Mouse (Mus musculus) heart, embryonic 16.5 days (tissue): ENCODE measurements around the gene Gm45799. TPM values are rescaled to one million over a fixed set of nuclear protein-coding genes. Genes with fewer than 3 reads are reported as not detected.
A peak's percentile ranks its signal among the peaks of the same experiment; 100 is the strongest.

Source experiments
- ATAC-seq: fragments of 200-750 bp; cut with Nextera tagmentation; replicated peaks from 2 replicates; pipeline ENCODE4 v1.8.0; 2017; ENCODE audit warnings: moderate number of reproducible peaks; ENCODE audit not compliant: insufficient read depth, low FRiP score; ENCODE audit errors: extremely low read depth
- H3K27ac ChIP-seq: fragments of 300-500 bp; sonication (generic); 2 replicates; pipeline ENCODE4 v1.5.1; 2014; ENCODE audit warnings: mild to moderate bottlenecking, low read length, control low read depth, moderate library complexity
- H3K27me3 ChIP-seq: fragments of 300-500 bp; sonication (generic); 2 replicates; pipeline ENCODE4 v1.6.1; 2014; ENCODE audit warnings: low read length, mixed read lengths; ENCODE audit not compliant: control insufficient read depth, insufficient read depth
- H3K36me3 ChIP-seq: fragments of 300-500 bp; sonication (generic); 2 replicates; pipeline ENCODE4 v1.6.1; 2014; ENCODE audit not compliant: control insufficient read depth, insufficient read depth
- H3K4me1 ChIP-seq: fragments of 300-500 bp; sonication (generic); 2 replicates; pipeline ENCODE4 v1.6.1; 2014; ENCODE audit warnings: low read length, mixed read lengths; ENCODE audit not compliant: control insufficient read depth, insufficient read depth
- H3K4me2 ChIP-seq: fragments of 300-500 bp; sonication (generic); 2 replicates; pipeline ENCODE4 v1.6.1; 2014; ENCODE audit warnings: low read depth, mild to moderate bottlenecking, control low read depth, low read length
- H3K4me3 ChIP-seq: fragments of 300-500 bp; sonication (generic); 2 replicates; pipeline ENCODE4 v1.5.1; 2014; ENCODE audit warnings: mild to moderate bottlenecking, control low read depth, low read length
- H3K9ac ChIP-seq: fragments of 300-500 bp; sonication (generic); 2 replicates; pipeline ENCODE4 v1.6.1; 2014; ENCODE audit warnings: low read length, control low read depth
- H3K9me3 ChIP-seq: fragments of 300-500 bp; sonication (generic); replicated peaks from 2 replicates; pipeline ENCODE4 v1.6.1; 2016; ENCODE audit warnings: low read length; ENCODE audit not compliant: control insufficient read depth
- WGBS: fragments of 180-500 bp; shearing (Covaris S2); extraction: QIAGEN DNeasy Blood & Tissue Kit; methylation state at CpG from one replicate; pipeline ENCODE4 v1.1.7; 2014; 5-methylcytosine and 5-hydroxymethylcytosine counted together
- polyA plus RNA-seq: library from polyadenylated mRNA; unstranded; fragments of >200 nt; fragmentation: Nextera tagmentation; extraction: Ambion mirVana; gene quantifications from 2 replicates; pipeline ENCODE4 v1.2.1, GENCODE M21; 2015

Gm45799 gene
- 30.8 and 36.5 TPM in 2 replicates for polyA plus RNA-seq

DNA sequence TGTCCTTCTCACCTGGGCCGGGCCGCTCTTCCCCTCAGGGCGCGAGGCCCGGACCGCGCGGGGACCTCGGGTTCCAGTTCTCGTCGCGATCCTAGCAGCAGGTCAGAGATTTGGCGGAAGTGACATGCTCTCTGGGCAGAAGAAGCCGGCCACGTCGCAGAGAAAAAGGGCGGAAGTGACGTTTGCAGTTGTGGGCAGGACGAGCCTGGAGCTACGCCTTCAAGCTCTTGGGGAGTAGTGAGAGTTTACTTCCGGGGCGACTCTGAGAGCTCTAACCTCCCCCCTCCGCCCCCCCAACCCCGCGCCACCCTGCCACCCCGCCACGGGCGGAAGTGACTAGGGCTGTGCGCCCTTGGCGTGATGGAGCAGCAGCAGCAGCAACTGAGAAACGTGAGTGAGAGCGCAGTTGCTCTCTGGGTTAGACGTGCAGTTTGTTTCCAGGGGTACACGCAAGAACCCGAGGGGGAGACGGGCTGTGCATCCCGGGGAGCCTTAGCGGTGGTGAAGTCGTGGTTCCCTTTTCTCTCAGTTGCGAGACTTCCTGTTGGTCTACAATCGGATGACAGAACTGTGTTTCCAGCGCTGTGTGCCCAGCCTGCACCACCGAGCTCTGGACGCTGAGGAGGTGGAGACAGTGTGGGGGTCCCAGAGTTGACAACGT lies at the start of gene Gm45799, which contains the start of gene Arfip2:
Gene Gm45799 (plus strand): TSS at position 320 of the 661 bp plus-strand sequence.
Gene Arfip2 (minus strand): TSS at position 184 of the 661 bp plus-strand sequence.
- peak within 1 kb of the TSS; percentile 81 for H3K4me3 ChIP-seq
- WGBS, result under 1% methylated on average over 45 of the region's 45 CpGs
- H3K9me3 ChIP-seq, result no peaks in the 10 kb centered on the region
- peaks cover 33% of the 10 kb centered on the region for H3K36me3 ChIP-seq
- H3K9ac ChIP-seq, result peak within 1 kb of the TSS; percentile 91
- ATAC-seq, result peak; percentile 96
- H3K27ac ChIP-seq, result peak within 1 kb of the TSS; percentile 94
- no peaks in the 10 kb centered on the region for H3K27me3 ChIP-seq
- peak within 1 kb of the TSS; percentile 98 for H3K4me2 ChIP-seq
- peaks cover 20% of the 10 kb centered on the region for H3K4me1 ChIP-seq

DNA sequence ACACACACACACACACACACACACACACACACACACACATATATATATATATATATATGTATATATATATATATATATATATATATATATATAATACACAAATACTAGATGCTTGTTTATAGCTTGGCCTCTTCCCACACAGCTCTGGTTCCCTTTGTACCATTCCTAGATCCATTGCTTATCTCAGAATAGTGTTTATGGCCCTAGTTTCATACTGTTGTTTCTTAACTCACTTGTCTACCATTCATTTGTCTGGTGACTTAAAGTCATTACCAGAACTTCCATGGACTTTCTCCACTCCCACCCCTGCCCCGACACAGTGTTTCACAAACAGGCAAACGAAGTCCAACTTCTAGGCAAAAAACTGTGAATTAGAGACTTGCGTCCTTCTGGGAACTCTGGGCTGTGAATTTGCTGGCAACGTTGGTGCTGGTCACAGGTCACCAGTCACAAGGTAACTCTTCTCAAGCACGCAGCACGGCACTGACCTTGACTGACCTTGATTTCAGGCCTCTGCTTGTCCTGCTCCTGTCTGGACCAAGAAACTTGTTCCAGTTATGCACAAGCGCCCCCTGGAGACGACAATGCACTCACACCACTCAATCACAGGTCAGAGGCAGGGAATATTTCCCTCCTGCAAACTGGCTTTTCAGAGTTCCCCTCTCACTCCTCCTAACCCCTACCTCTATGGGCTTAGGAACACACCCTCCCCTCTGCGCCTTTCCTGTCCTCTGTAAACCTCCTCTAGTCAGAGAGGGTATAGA lies 37.3 kb upstream of the Gm45799 start:
- Histone ChIP-seq H3K9me3 (peaks cover 4% of the 10 kb centered on the region), H3K4me3 (no peak overlapping the region), H3K4me1 (no peaks in the 10 kb centered on the region), H3K27ac (no peak overlapping the region), H3K4me2 (no peak overlapping the region), H3K27me3 (no peaks in the 10 kb centered on the region), H3K36me3 (no peaks in the 10 kb centered on the region), H3K9ac (no peak overlapping the region)
- no peak; the same call in 1 of the 2 replicates for ATAC-seq
- 36% methylated on average over 9 of the region's 9 CpGs for WGBS

DNA sequence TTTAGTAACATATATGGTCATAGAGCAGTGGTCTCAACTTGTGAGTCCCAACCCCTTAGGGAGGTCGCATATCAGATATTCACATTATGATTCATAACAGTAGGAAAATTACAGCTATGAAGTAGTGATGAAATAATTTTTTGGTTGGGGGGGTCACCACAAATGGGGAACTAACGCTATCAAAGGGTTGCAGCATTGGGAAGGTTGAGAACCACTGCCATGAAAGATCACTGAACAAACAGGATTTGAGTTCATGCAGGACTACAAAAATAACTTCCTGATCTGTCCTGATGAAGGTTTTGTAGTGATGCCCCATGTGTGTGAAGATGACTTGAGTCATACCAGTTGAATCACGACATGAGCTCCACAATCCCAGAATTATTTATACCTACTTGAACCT lies 31.9 kb upstream of the Gm45799 start:
- H3K4me2 ChIP-seq, result no peak overlapping the region
- WGBS, result 83% methylated on average over 3 of the region's 3 CpGs
- peaks cover 4% of the 10 kb centered on the region for H3K9me3 ChIP-seq
- no peaks in the 10 kb centered on the region for H3K4me1 ChIP-seq
- H3K27me3 ChIP-seq, result no peaks in the 10 kb centered on the region
- H3K36me3 ChIP-seq, result peaks cover 26% of the 10 kb centered on the region
- H3K27ac ChIP-seq, result no peak overlapping the region
- no peak overlapping the region for H3K4me3 ChIP-seq
- ATAC-seq, result no peak
- H3K9ac ChIP-seq, result no peak overlapping the region

DNA sequence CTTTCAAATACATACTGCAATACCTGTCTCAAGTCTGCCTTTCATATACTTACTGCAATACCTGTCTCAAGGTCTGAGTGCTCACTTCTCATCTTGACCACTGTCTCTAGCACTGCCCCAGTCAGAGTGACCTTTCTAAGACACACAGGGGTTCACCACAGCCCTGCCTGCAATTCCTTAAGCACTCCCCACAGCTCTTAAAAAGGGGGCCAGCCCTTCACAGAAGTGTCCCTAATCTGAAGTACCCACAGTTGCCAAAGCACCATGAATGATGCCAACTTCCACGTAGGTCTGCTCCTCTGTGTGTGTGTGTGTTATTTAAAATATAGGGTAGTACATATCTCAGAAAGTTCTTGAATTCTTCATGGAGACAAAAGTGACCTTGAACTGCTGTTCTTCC lies 28.6 kb upstream of the Gm45799 start:
- Histone ChIP-seq H3K27ac (no peak overlapping the region), H3K36me3 (peaks cover 41% of the 10 kb centered on the region), H3K4me1 (peaks cover 9% of the 10 kb centered on the region), H3K4me2 (no peak overlapping the region), H3K27me3 (no peaks in the 10 kb centered on the region), H3K4me3 (no peak overlapping the region), H3K9me3 (no peaks in the 10 kb centered on the region), H3K9ac (no peak overlapping the region)
- ATAC-seq, result no peak
- WGBS, result 74% methylated on average over 1 of the region's 1 CpGs

DNA sequence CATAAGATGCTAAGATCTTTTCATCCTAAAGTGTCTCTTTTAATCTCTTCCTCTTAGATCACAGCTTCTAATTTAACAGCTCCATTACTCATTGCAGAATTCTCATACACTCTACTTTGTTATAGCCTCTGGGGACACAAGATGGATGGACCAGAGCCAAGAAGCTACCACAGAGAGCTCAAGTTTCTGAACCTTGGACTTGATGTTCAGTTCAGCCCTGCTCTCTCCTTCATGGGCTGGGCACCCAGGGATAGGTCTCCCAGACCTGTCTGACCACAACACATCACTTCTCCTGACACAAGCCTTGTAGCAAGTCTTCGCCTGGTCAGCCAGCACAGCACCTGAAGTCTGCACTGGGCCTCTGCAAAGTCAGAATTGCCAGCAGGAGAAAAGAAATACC lies 26.0 kb upstream of the Gm45799 start:
- Histone ChIP-seq H3K9me3 (no peaks in the 10 kb centered on the region), H3K27ac (no peak overlapping the region), H3K4me1 (peaks cover 14% of the 10 kb centered on the region), H3K36me3 (peaks cover 59% of the 10 kb centered on the region), H3K9ac (no peak overlapping the region), H3K27me3 (no peaks in the 10 kb centered on the region), H3K4me2 (no peak overlapping the region), H3K4me3 (no peak overlapping the region)
- WGBS, result 96% methylated on average over 1 of the region's 1 CpGs
- ATAC-seq, result no peak

DNA sequence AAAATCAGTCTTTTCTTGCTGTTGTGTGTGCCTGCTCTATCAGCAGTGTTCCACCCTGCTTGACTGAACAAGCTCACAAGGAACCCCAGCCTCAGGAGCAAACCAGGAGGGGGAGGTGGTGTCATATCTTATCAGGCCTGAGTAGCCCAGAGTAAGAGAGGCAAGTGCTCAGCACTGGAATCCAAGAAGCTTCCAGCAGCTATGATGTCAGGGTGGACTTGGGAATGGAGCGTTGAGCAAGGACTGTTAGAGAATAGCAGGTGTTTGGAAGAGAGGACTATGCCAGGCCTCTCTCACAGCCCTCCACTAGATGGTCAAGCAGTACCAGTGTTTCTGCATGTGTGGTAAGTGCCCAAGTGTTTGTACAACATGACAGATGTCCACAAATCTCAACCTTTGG lies 24.6 kb upstream of the Gm45799 start:
- Histone ChIP-seq H3K36me3 (peaks cover 52% of the 10 kb centered on the region), H3K4me1 (peaks cover 14% of the 10 kb centered on the region), H3K4me2 (no peak overlapping the region), H3K9me3 (no peaks in the 10 kb centered on the region), H3K27ac (no peak overlapping the region), H3K9ac (no peak overlapping the region), H3K27me3 (no peaks in the 10 kb centered on the region), H3K4me3 (no peak overlapping the region)
- WGBS, result 31% methylated on average over 1 of the region's 1 CpGs
- ATAC-seq, result no peak

DNA sequence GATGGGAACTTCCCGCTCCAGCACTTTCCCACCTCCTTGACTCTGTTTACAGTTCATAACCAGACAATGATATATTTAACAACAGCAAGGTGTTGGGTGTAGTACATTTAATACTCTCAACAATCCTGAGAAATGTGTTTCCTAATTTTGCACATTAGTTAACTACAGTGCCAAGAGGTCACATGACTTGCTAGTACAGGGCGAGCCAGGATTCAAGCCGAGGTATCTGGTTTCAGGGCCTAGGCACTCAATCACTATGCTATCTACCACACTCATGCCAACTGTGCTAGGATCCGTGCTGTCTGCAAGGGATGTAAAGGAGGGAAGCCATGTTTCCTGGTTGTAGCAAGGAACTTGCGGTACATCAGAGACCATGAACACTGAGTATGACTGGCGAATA lies 23.8 kb upstream of the Gm45799 start:
- WGBS, result 52% methylated on average over 6 of the region's 6 CpGs
- Histone ChIP-seq H3K9ac (no peak overlapping the region), H3K4me1 (peaks cover 14% of the 10 kb centered on the region), H3K4me2 (no peak overlapping the region), H3K27me3 (no peaks in the 10 kb centered on the region), H3K27ac (no peak overlapping the region; the same call in 1 of the 2 replicates), H3K9me3 (no peaks in the 10 kb centered on the region), H3K36me3 (peaks cover 46% of the 10 kb centered on the region), H3K4me3 (no peak overlapping the region)
- ATAC-seq, result no peak; the same call in 1 of the 2 replicates

DNA sequence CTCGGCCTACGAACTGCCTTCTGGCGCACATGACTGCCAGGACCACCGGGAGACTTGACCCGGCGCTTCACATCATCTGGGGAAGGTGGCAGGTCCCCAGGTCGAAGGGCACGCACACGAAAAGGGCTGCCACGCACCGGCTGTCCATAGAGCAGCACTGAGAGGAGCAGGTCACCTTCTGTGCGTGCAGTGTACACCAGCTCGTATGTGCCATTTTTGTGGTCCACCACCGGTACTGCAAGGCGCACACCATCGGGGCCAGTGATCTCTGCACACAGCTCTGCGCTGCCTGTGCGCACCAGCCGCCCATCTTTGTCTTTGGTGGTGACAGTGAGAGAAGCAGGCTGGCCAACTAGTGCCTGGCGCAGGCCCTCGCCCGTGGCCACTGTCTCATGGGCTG lies 22.5 kb upstream of the Gm45799 start:
- H3K27me3 ChIP-seq, result no peaks in the 10 kb centered on the region
- no peak for ATAC-seq
- peaks cover 14% of the 10 kb centered on the region for H3K4me1 ChIP-seq
- no peak overlapping the region for H3K9ac ChIP-seq
- no peak overlapping the region for H3K4me3 ChIP-seq
- no peak overlapping the region for H3K4me2 ChIP-seq
- H3K27ac ChIP-seq, result no peak overlapping the region
- 95% methylated on average over 22 of the region's 22 CpGs for WGBS
- no peaks in the 10 kb centered on the region for H3K9me3 ChIP-seq
- peaks cover 45% of the 10 kb centered on the region for H3K36me3 ChIP-seq

DNA sequence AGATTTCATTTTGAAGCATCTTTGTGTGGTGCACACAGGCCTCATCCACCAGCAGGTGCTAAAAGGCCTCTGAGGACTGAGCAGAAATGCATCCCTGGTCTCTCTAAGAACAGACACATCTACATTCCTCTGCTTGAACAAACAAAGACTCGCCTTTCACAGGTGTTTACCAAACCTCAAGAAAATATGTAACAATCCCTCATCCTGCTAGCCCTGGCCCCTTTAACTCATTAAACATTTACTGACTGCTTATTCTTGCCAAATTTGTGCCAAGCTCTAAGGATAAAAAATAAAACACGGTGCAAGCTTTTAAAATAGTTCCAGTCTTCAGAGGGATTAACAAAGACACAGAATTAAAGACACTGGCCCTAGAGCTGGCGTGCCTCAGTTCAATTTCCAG lies 20.7 kb upstream of the Gm45799 start:
- ATAC-seq, result no peak
- no peak overlapping the region for H3K4me3 ChIP-seq
- no peak overlapping the region for H3K9ac ChIP-seq
- peaks cover 14% of the 10 kb centered on the region for H3K4me1 ChIP-seq
- no peaks in the 10 kb centered on the region for H3K27me3 ChIP-seq
- no peak overlapping the region for H3K27ac ChIP-seq
- H3K9me3 ChIP-seq, result no peaks in the 10 kb centered on the region
- whole genome bisulfite sequencing, result 80% methylated on average over 3 of the region's 3 CpGs
- H3K36me3 ChIP-seq, result peaks cover 37% of the 10 kb centered on the region
- H3K4me2 ChIP-seq, result no peak overlapping the region
